Mouse (Mus musculus): ENCODE results near the gene Ltbp4.

The Ltbp4 gene

GRCm38 (mm10) chr7:27264761-27265160 is 72.7 kb downstream of the Ltbp4 start:
- intact Hi-C loops (cut with DNase I) = no loop called here

- intact Hi-C loops (cut with DNase I) = no loop called here
Measured at GRCm38 (mm10) chr7:27261888-27262287, 75.6 kb downstream of the Ltbp4 start.

DNA sequence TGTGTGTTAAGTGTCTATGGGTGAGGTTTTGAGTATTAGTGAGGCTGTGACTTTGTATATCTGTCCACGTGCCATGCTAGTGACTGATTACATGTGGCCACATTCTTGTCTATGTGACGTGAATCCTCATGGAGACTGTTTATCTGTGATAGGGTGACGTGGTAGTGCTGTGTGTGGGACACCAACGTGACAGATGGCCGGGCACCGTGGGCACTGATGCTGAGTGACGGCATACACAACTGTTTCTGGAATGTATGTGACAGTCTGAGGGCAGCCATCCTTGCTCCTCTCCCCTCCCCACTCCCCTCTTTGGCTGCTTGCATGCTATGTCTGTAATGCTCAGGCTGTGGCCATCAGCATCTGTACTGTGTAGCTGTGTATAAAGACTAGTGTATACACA is 76.6 kb downstream of the Ltbp4 start:
- intact Hi-C loops (cut with DNase I) = no loop called here

GRCm38 (mm10) chr7:27259771-27260170 is 77.7 kb downstream of the Ltbp4 start:
- intact Hi-C loops (cut with DNase I) = no loop called here

DNA sequence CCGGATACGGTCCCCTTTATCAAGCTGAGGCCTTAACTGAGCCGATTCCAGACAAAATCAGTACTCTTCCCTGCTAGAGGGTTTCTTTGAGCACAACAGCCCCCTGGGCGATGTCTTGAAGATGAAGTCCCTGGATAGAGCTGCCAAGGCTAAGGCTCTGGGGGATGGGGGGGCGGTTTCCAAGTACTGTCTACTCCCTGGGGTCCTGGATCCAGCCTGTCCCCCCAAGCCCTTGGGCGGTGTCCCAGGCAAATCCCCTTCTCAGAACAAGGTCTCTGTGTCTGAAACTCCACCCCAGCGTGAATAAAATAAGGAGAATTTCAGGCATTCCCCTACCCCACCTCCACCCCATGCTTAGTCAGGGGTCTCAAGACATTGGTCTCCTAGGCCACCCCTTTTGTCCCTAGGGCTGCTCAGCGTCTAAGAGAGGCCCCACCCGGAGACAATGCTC is 78.2 kb downstream of the Ltbp4 start:
- intact Hi-C loops (cut with DNase I) = no loop called here

- intact Hi-C loops (cut with DNase I) = no loop called here
Measured at GRCm38 (mm10) chr7:27258205-27258899, 79.1 kb downstream of the Ltbp4 start, which contains the start of gene Numbl. TSS of gene Numbl (plus strand) at chr7:27258433.

DNA sequence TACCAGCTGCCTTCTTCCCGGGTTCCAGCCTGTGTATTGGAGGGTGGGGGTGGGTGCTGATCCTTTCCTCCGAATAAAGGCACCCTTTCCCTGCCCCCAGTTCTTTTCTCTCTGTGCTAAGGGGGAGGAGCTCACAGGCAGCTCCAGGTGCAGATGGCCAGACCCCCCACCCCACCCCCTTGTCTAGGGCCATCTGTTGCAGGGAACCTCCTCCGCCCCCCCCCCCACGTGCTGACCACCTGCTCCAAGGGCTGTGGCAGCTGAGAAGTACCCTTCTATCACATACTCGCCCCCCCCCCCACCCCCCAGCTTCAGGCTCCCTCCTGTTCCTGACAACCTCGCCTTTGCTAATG is 79.7 kb downstream of the Ltbp4 start:
- intact Hi-C loops (cut with DNase I) = no loop called here

DNA sequence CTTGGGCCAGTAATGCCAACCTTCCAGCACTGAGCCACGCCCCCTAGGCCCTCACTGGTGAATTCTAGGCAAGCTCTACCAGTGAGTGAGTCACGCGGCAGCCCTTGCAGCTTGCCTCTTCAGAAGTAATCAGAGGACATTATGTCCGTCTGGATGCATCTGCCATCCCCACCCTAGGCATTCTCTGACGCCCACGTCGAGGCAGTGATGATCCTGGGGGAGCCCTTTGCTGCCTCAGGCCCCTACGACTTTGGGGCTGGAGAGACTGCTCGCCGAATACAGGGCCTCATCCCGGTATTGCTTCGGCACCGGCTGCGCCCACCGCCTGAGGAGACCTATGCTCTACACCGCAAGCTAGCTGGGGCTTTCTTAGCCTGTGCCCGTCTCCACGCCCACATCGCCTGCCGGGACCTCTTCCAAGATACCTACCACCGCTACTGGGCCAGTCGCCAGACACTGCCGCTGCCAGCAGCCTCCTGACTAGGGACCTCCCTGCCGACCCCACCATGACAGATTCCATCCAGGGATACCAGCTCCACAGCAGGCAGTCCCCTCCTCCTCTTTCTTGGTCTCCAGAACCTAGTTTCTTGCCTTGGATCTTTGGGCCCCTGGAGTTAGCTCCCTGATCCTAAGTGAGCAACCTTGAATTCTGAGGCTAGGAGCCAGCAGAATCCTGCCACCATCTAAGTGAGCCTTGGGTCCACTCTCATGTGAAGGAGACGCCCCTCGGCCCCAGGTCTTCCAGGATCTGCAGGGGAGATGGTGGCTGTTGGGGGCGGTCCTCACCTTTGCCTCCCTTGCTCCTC is 80.2 kb downstream of the Ltbp4 start:
- intact Hi-C loops (cut with DNase I) = no loop called here

DNA sequence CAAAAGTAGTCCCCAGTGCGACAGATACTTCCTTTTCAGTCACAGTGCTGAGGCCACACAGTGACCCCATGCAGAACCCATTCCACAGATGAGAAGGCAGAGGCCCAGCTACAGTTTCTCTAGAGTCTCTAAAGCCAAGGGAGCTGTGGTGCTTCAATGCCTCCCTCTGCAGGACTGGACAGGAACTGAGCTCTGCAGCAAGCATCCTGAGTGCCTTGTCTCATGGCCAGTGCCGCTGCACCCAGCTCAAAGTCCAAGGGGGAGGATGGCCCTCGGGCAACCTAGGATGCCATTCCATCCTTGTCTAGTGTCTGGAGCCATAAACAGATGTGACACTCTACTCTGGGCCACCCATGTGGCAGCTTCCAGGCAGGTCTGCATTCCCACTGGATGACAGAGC is 81.8 kb downstream of the Ltbp4 start:
- intact Hi-C loops (cut with DNase I) = no loop called here
